Mouse (Mus musculus) CH12F3 (cell line): ENCODE data around the gene Adora2a.
"Not testable (repeated sequence)": the region's sequence is repeated elsewhere in the genome, so short reads cannot be mapped to it uniquely, and the experiment has no call there.

ENCODE experiments used
- in situ Hi-C: fragments of 300-500 bp; cut with MboI; formaldehyde crosslinking; loops from 2 replicates; pipeline ENCODE4 v1.14.3; 2020; ENCODE audit warnings: low sequenced_read_pairs

Gene Adora2a

GRCm38 (mm10) chr10:75316872-75316907 lies at the start of gene Adora2a:
Gene Adora2a, plus strand, starts transcription at chr10:75316877.
- in situ Hi-C loops = no loop called here

GRCm38 (mm10) chr10:75273020-75273419 lies 43.7 kb upstream of the Adora2a start:
- in situ Hi-C loops = no loop called here

- in situ Hi-C loops = no loop called here
Measured at GRCm38 (mm10) chr10:75276427-75277013, 40.2 kb upstream of the Adora2a start.

GRCm38 (mm10) chr10:75277501-75277900 lies 39.2 kb upstream of the Adora2a start:
- in situ Hi-C loops = no loop called here

GRCm38 (mm10) chr10:75282648-75283047 lies 34.0 kb upstream of the Adora2a start:
- in situ Hi-C loops = no loop called here

- in situ Hi-C loops = no loop called here
Measured at GRCm38 (mm10) chr10:75283821-75284220, 32.9 kb upstream of the Adora2a start.

- in situ Hi-C loops = no loop called here
Measured at GRCm38 (mm10) chr10:75288579-75288978, 28.1 kb upstream of the Adora2a start.

GRCm38 (mm10) chr10:75289392-75289791 lies 27.3 kb upstream of the Adora2a start:
- in situ Hi-C loops = no loop called here

GRCm38 (mm10) chr10:75290650-75291049 lies 26.0 kb upstream of the Adora2a start:
- in situ Hi-C loops = no loop called here

- in situ Hi-C loops = no loop called here
Measured at GRCm38 (mm10) chr10:75291338-75291737, 25.3 kb upstream of the Adora2a start.

GRCm38 (mm10) chr10:75292206-75292605 lies 24.5 kb upstream of the Adora2a start:
- in situ Hi-C loops = not testable (repeated sequence)

GRCm38 (mm10) chr10:75293288-75293687 lies 23.4 kb upstream of the Adora2a start:
- in situ Hi-C loops = no loop called here

- in situ Hi-C loops = no loop called here
Measured at GRCm38 (mm10) chr10:75294362-75294761, 22.3 kb upstream of the Adora2a start.

- in situ Hi-C loops = no loop called here
Measured at GRCm38 (mm10) chr10:75294926-75295325, 21.8 kb upstream of the Adora2a start.

GRCm38 (mm10) chr10:75298608-75299007 lies 18.1 kb upstream of the Adora2a start:
- in situ Hi-C loops = no loop called here

GRCm38 (mm10) chr10:75299785-75300418 lies 16.8 kb upstream of the Adora2a start:
- in situ Hi-C loops = no loop called here

- in situ Hi-C loops = no loop called here
Measured at GRCm38 (mm10) chr10:75301195-75301806, 15.4 kb upstream of the Adora2a start.

GRCm38 (mm10) chr10:75301937-75302336 lies 14.7 kb upstream of the Adora2a start:
- in situ Hi-C loops = no loop called here

- in situ Hi-C loops = no loop called here
Measured at GRCm38 (mm10) chr10:75302536-75302935, 14.1 kb upstream of the Adora2a start.

- in situ Hi-C loops = no loop called here
Measured at GRCm38 (mm10) chr10:75303324-75304048, 13.2 kb upstream of the Adora2a start.

- in situ Hi-C loops = no loop called here
Measured at GRCm38 (mm10) chr10:75304049-75304405, 12.7 kb upstream of the Adora2a start.

GRCm38 (mm10) chr10:75304413-75304812 lies 12.3 kb upstream of the Adora2a start:
- in situ Hi-C loops = no loop called here
